Mouse (Mus musculus): Measurements from ENCODE around the gene Calr4. TPM values are rescaled to one million over a fixed set of nuclear protein-coding genes. Genes with fewer than 3 reads are reported as not detected.

Calr4 gene
- total RNA-seq (2021) = under 1 TPM; 0.71 to 0.85 TPM
- long read RNA-seq, partial matches to known transcripts = 1 of 2 reads
- long read RNA-seq, other reads (novel, unspliced or antisense) = 1 of 2 reads

DNA sequence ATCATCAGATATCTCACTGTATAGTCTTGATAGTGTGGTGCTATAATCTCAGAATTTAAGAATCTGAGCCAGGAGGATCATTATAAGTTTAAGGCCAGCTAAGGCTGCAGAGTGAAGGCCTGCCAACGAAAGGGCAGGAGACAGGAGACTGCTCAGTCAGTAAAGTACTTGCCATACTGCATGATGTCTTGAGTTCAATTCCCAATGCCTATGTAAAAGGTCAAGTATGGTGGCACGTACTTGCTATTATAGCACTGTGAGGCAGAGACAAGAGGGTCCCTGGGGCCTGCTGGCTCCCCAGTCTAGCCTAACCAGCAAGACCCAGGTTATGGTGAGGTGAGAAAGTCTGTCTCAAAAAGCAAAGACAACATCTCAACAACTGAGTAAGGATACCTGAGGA lies at the start of gene Calr4:
TSS of gene Calr4 (plus strand) at position 301 of the 400 bp plus-strand sequence.
- no peak for DNase-seq (ENCODE audit: low spot score in 2 of 2)

DNA sequence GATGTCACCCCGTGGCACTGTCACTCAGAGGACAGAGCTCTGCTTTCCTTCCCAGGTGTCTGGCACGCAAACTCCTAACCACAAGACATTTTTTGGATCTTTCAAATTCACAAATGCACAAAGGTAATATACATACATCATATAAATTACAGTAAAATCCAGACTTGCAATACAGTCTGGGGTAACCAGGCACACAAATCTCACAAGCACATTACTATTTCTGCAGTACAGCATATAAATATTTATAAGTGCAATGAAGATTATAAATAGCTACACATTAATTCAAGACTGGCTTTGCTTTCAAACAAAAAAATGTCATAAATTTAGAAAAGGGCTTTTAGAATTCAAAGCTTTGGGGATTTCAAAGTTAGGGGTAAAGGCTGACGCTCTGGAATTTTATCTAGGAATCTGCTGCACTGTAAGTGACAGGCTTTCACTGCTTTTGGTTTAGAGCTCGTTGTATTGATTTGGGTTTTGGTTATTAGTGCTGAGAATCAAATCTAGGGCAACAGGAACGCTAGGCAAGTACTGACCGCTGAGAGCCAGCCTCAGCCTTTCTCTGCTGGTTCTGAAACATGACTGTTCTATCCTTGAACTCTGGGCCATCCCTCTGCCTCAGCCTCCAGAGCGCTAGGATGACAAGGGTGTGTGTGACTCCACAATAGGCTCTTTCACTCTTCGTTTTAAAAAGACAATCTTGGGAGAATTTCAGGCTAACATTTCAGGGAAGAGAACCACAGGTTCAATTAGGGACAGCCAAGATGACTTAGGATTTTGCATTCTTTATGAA lies 48.5 kb upstream of the Calr4 start:
- DNase-seq (ENCODE audit: low spot score in 2 of 2) = no peak

GRCm38 (mm10) chr4:109191598-109191997 lies 42.7 kb upstream of the Calr4 start:
- DNase-seq (ENCODE audit: low spot score in 2 of 2) = no peak

DNA sequence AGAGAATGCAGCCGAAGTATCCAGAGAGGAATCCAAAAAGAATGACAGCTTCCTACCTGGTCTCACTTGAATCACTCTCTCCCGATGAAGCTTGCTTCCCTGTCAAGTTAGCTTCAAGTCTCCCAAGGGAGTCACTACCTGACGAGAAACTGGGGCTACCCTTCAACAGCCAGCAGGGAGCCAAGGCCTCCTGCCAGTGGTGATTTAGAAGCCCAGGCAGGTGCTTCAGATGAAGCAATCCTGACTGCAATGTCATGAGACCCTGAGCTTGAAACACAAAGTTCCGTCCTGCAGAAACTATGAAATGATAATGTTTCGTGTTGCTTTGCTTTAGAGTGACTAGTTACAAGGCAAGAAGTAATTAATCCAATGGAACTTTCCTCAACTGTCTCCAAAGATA lies 40.4 kb upstream of the Calr4 start:
- DNase-seq (ENCODE audit: low spot score in 2 of 2) = no peak

- no peak for DNase-seq (ENCODE audit: low spot score in 2 of 2)
These were observed 38.2 kb upstream of the Calr4 start for GRCm38 (mm10) chr4:109195900-109196629.

- no peak for DNase-seq (ENCODE audit: low spot score in 2 of 2)
These were observed 35.2 kb upstream of the Calr4 start for GRCm38 (mm10) chr4:109199069-109199468.

GRCm38 (mm10) chr4:109201582-109202424 lies 32.5 kb upstream of the Calr4 start, which contains the start of gene Osbpl9:
TSS of gene Osbpl9 (minus strand) at chr4:109202272.
- peak; percentile 98 for DNase-seq (ENCODE audit: low spot score in 2 of 2)

- DNase-seq (ENCODE audit: low spot score in 2 of 2) = no peak
These were observed 30.4 kb upstream of the Calr4 start for GRCm38 (mm10) chr4:109203931-109204330.

GRCm38 (mm10) chr4:109204416-109204815 lies 29.9 kb upstream of the Calr4 start:
- DNase-seq (ENCODE audit: low spot score in 2 of 2) = no peak

- DNase-seq (ENCODE audit: low spot score in 2 of 2) = no peak
These were observed 26.8 kb upstream of the Calr4 start for GRCm38 (mm10) chr4:109207524-109207923.

DNA sequence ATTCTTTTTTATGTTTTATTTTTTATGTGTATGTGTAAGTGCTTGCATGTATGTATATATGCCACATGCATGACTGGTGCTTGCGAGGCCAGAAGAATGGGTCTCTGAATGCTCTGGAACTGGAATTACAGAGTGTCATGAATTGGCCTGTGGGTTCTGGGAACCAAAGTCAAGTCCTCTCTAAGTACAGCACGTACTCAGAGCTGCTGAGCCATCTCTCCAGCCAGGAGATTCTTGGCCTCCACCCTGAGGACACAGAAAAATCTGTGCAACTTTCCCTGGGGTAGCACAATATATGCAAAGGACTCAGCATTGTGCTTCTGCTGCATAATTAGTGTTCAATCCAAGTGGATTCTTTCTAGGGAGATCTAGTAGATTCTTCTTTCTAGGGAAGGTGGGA lies 24.0 kb upstream of the Calr4 start:
- DNase-seq (ENCODE audit: low spot score in 2 of 2) = no peak

DNA sequence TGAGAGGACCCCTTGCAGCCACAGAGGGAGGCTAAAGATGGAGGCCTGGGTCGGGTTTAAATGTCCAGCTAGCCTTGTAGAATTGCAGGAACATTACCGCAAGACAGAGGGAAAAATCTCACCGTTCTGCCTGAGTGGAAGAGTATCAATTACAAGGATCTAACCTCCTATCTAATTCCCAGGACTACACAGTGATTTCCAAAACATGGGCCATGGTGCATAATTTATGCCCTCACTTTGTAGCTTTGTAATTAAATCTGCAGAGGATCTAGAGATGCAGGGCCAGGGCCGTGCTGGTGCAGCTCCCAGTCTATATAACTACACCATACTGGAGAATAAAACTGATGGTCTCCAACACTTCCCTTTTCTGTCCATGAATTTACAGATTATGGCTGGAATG lies 23.4 kb upstream of the Calr4 start:
- no peak for DNase-seq (ENCODE audit: low spot score in 2 of 2)

DNA sequence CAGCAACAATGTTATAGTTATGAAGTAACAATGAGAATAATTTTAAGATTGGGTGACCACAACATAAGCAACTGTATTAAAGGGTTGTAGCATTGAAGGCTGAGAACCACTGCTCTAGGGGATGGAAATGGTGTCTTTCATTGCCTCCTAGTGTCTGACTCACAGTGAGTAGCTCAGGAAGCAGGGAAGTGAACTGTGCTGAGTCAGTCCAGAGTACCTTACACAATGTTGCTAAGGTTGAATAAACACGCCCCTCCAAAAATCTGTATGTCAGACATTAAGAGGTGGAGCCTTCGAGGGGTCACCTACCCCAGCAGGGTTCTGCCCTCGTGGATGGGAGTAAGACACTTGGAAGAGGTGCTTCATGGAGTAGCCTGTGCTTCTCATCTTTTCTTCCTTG lies 20.3 kb upstream of the Calr4 start:
- DNase-seq (ENCODE audit: low spot score in 2 of 2) = no peak

GRCm38 (mm10) chr4:109218008-109218407 lies 16.3 kb upstream of the Calr4 start:
- DNase-seq (ENCODE audit: low spot score in 2 of 2) = no peak

- no peak for DNase-seq (ENCODE audit: low spot score in 2 of 2)
These were observed 13.8 kb upstream of the Calr4 start for GRCm38 (mm10) chr4:109220441-109220940.

DNA sequence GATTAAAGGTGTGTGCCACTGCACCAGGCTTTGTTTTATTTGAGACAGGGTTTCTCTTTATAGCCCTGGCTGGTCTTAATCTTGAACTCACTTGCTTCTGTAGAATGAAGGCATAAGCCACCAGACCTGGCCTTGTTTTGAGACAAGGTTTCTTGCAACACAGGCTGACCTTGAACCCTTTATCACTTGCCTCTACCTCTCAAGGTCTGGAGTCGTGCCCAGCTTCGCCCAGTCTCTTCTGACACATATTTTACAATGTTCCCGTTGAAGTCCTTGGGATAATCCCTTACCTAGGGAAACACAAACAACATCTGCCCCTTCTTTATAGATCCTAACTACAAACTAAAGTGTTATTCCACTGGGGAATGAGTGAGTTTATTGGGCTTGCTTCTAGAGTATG lies 12.3 kb upstream of the Calr4 start:
- no peak for DNase-seq (ENCODE audit: low spot score in 2 of 2)

DNA sequence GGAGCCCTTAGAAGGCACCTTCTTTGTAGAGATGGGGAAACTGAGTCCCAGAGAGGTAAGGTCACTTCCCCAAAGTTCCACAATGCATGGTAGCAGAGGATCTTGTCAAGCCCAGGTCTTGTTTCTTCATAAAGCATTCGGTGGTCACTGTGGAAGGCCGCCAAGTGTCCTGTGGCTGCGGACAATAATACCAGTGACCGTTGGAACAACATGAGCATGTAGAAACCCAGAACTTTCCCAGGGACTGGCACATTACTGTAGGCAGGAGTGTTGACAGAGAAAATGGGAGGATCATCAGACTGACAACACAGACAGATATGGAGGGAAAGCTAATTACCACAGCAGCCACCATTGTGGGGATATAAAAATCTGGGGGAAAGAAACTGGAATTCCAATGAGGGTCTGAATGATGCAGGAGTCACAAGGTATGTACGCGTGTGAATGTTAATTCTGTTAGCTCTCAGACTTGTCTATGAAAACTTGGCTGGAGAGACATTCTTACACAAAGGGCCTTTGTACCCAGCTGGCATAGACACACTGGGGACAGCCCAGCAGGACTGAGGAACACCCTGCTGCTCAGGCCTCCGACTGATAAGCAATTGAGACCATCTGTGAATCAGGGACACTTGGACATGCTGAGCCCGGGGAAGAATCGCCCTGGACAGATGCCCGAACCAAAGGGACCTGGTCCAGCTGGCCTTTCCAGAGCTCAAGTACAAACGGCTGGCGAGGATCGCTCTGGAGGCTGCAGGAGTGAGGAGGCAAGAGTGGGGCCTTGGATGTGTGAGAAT lies 9.3 kb upstream of the Calr4 start:
- peak; percentile 88 to 93 for DNase-seq (ENCODE audit: low spot score in 2 of 2)

- DNase-seq (ENCODE audit: low spot score in 2 of 2) = no peak
These were observed 8.7 kb upstream of the Calr4 start for GRCm38 (mm10) chr4:109225606-109226005.

DNA sequence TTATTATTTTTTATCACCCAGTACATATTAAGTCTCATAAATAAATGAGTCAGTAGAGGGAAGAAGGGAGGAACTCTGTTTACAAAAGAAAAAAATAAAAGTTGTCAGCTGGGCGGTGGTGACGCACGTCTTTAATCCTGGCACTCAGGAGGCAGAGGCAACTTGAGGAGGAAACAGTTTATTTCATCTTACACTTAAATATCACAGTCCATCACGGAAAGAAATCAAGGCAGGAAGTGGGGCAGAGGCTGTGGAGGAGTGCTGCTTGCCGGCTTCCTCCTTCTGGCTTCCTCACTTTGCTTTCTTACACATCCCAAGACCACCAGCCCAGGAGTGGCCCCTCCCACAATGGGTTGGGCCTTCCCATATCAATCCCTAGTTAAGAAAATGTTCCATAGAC lies 8.2 kb upstream of the Calr4 start:
- no peak for DNase-seq (ENCODE audit: low spot score in 2 of 2)

- DNase-seq (ENCODE audit: low spot score in 2 of 2) = no peak
These were observed 4.5 kb upstream of the Calr4 start for GRCm38 (mm10) chr4:109229766-109230279.
